Mouse (Mus musculus) spleen, adult 2 months (tissue): ENCODE data around the gene Dusp3.

Source experiments
- CTCF ChIP-seq: fragments of 200-500 bp; IDR thresholded peaks from 2 replicates; pipeline ENCODE4 v1.5.1; 2011; ENCODE audit warnings: mild to moderate bottlenecking, inconsistent platforms; ENCODE audit not compliant: insufficient read depth, insufficient read length, insufficient replicate concordance; ENCODE audit errors: extremely low read depth
- POLR2A ChIP-seq: fragments of 200-500 bp; IDR thresholded peaks from 2 replicates; pipeline ENCODE4 v1.6.1; 2011; ENCODE audit warnings: low read depth, low read length, inconsistent platforms

DNA sequence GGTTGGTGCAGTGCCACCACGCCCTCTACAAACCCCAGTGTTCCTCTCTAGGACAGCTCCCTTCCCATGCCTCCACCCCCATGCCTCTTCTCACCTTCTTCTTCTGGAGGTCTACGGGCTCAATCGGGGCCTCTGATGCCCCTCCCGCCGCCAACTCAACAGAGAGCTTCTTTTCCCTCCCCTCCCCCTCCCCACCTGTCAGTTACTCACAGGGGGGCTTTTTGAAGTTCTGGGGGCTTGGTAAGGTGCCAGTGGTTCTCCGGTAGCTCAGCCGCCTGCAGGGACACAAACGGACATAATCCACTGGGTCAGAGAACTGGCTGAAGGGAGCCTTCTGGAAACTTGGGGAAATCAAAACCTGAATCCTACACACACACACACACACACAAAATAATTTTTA lies 24.7 kb upstream of the Dusp3 start:
- TF ChIP-seq CTCF (no peak), POLR2A (no peak)
